In genomic region chr2:92437366-92437765, GRCm38 (mm10) we compare ENCODE assay signal across 1 mouse cellular context.
TF ChIP-seq lines count a peak whose summit lies in the region.

No protein-coding gene starts in this region.

TF ChIP-seq in CH12.LX, 34 proteins besides CTCF, POLR2A, EP300 and RAD21:
- no peak for TF ChIP-seq HCFC1 (IDR thresholded peaks at IDR 0.05; ENCODE audit: low read depth, low read length)
- no peak for TF ChIP-seq MAZ (IDR thresholded peaks at IDR 0.05; ENCODE audit: low read depth, low read length)
- TF ChIP-seq ZKSCAN1 (IDR thresholded peaks at IDR 0.05; ENCODE audit: borderline replicate concordance, low read depth, low read length) = no peak
- no peak for TF ChIP-seq POLR2AphosphoS2 (IDR thresholded peaks at IDR 0.05; ENCODE audit: low read depth, low read length)
- no peak for TF ChIP-seq MAFK (IDR thresholded peaks at IDR 0.05; ENCODE audit: insufficient replicate concordance, low read length)
- no peak for TF ChIP-seq CHD2 (IDR thresholded peaks at IDR 0.05; ENCODE audit: low read length)
- no peak for TF ChIP-seq GABPA (IDR thresholded peaks at IDR 0.05; ENCODE audit: insufficient replicate concordance, low read depth, low read length)
- TF ChIP-seq SIN3A (IDR thresholded peaks at IDR 0.05; ENCODE audit: low read length) = no peak
- no peak for TF ChIP-seq MAX (IDR thresholded peaks at IDR 0.05; ENCODE audit: low read length)
- no peak for TF ChIP-seq SMC3 (IDR thresholded peaks at IDR 0.05; ENCODE audit: low read depth, low read length)
- no peak for TF ChIP-seq TCF12 (IDR thresholded peaks at IDR 0.05; ENCODE audit: low read depth, low read length)
- no peak for TF ChIP-seq RCOR1 (conservative IDR thresholded peaks at IDR 0.05; ENCODE audit: low read depth, low read length)
- TF ChIP-seq BHLHE40 (IDR thresholded peaks at IDR 0.05; ENCODE audit: low read depth, low read length) = no peak
- TF ChIP-seq NRF1 (IDR thresholded peaks at IDR 0.05; ENCODE audit: low read depth, low read length) = no peak
- no peak for TF ChIP-seq PAX5 (IDR thresholded peaks at IDR 0.05; ENCODE audit: low read length)
- TF ChIP-seq ZNF384 (IDR thresholded peaks at IDR 0.05; ENCODE audit: low read depth, low read length) = no peak
